Mouse (Mus musculus) spleen, postnatal 14 days (tissue): ENCODE data around the gene Gm20820.
"Not testable (repeated sequence)": the region's sequence is repeated elsewhere in the genome, so short reads cannot be mapped to it uniquely, and the experiment has no call there.

ENCODE experiments used
- DNase-seq, 2 experiments: peaks; one replicate each; pipeline ENCODE4 v3.0.0; 2021 to 2022; ENCODE audit warnings: low spot score in 2 of 2

Gene Gm20820

DNA sequence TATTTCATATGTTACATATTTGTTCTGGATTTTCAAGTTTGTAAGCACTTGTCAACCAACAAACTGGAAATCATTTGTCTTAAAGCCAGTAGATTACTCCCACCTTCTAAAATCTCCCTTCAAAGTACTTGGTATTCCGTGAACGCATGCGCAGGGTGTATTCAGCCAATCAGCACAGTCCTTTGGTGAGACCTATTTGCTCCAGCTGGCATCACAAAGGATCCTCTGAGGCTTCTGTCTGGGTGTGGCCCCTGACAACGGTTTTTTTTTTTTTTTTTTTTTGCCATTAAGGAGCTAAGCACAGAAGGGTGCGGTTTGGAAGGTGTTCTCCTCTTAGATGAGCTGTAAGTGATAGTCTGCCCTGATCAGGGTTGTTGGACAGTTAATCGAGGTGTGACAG, at the start of gene Gm20820:
Gene Gm20820, plus strand, starts transcription at position 301 of the 400 bp plus-strand sequence.
- not testable (repeated sequence) for DNase-seq
